Mouse (Mus musculus) bone marrow, adult 2 months (tissue): ENCODE data around the gene Rassf6. TPM values are rescaled to one million over a fixed set of nuclear protein-coding genes. Genes with fewer than 3 reads are reported as not detected.

ENCODE experiments used
- H3K27ac ChIP-seq: fragments of 200-500 bp; 2 replicates; pipeline ENCODE4 v1.5.1; 2012; ENCODE audit warnings: low read depth, mild to moderate bottlenecking, control low read depth, inconsistent platforms, low read length; ENCODE audit not compliant: control insufficient read depth, poor library complexity, insufficient read depth
- H3K4me1 ChIP-seq: fragments of 200-500 bp; 2 replicates; pipeline ENCODE4 v1.6.1; 2011; ENCODE audit warnings: low read length; ENCODE audit not compliant: control insufficient read depth, insufficient read depth
- H3K4me3 ChIP-seq: fragments of 200-500 bp; replicated peaks from 2 replicates; pipeline ENCODE3; 2011; ENCODE audit warnings: mild to moderate bottlenecking, low read depth, low read length, control low read depth; ENCODE audit not compliant: control insufficient read depth
- CTCF ChIP-seq: fragments of 200-500 bp; IDR thresholded peaks from 2 replicates; pipeline ENCODE4 v1.5.1; 2011; ENCODE audit warnings: low read length, control low read depth; ENCODE audit not compliant: control insufficient read depth, insufficient read depth
- POLR2A ChIP-seq: fragments of 200-500 bp; IDR thresholded peaks from 2 replicates; pipeline ENCODE4 v1.6.1; 2011; ENCODE audit warnings: low read depth, mild to moderate bottlenecking, control low read depth, low read length, borderline replicate concordance; ENCODE audit not compliant: control insufficient read depth
- WGBS: fragments of 180-500 bp; shearing (Covaris S2); methylation state at CpG from one replicate; pipeline ENCODE4 v1.1.7; 2018; 5-methylcytosine and 5-hydroxymethylcytosine counted together
- polyA plus RNA-seq: library from polyadenylated mRNA; stranded (reverse); fragments of >200 nt; gene quantifications from 2 replicates; pipeline ENCODE4 v1.2.4, GENCODE M21; 2011; ENCODE audit warnings: low replicate concordance; ENCODE audit not compliant: missing spikeins, insufficient read depth, insufficient read length

Gene Rassf6
- polyA plus RNA-seq, 1 experiment, result not detected

- Histone ChIP-seq H3K27ac (no peak overlapping the region), H3K4me3 (no peak overlapping the region), H3K4me1 (no peaks in the 10 kb centered on the region)
- TF ChIP-seq POLR2A (no peak), CTCF (no peak)
Measured at GRCm38 (mm10) chr5:90568338-90568737, 72.1 kb downstream of the Rassf6 start.

GRCm38 (mm10) chr5:90567788-90568187 lies 72.7 kb downstream of the Rassf6 start:
- Histone ChIP-seq H3K27ac (no peak overlapping the region), H3K4me1 (no peaks in the 10 kb centered on the region)

DNA sequence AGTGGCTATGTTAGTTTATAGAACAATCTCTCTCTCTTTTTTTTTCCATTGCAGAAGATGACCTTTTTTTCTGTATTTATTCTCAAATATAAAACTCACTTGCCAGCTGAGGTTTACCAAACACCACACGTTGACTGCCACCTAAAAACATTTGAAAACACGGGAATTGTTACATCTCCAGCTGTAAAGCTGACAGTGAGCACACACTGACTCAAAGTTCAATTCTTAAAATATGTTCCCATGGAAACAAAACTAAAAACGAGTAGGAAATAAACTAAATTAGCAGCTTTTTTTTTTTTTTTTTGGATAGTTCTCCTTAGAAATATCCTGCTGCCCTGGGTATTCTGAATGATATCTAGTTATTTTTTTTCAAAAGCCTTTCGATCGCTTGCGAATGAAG lies 75.3 kb downstream of the Rassf6 start:
- WGBS, result 70% methylated on average over 6 of the region's 6 CpGs
- no peak overlapping the region for H3K27ac ChIP-seq
- no peak for TF ChIP-seq CTCF
- TF ChIP-seq POLR2A, result no peak
- H3K4me3 ChIP-seq, result no peak overlapping the region
- no peaks in the 10 kb centered on the region for H3K4me1 ChIP-seq

More at GRCm38 (mm10) chr5:90567788-90568187, 72.7 kb downstream of the Rassf6 start:
- TF ChIP-seq POLR2A, result no peak
- no peak for TF ChIP-seq CTCF
- 79% methylated on average over 5 of the region's 5 CpGs for WGBS
- H3K4me3 ChIP-seq, result no peak overlapping the region

DNA sequence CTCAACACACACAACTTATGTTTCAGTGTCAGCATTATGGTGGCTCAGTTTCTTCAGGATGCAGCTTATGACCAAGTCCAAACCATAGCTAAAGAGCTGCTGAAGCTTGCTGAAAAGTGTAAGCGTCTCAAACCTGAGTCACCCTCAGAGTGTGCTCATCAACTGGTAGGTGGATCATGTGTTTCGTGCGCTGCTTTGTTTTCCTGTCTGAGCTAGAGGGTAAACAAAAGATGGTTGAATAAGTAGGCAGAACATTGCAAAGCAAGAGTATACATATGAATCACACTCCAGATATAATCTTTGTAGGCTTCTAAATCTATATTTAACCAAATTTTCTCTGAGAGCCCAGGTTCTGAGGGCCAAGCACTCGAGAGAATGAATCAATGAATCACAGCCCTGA lies 76.3 kb downstream of the Rassf6 start:
- Histone ChIP-seq H3K27ac (no peak overlapping the region), H3K4me1 (no peaks in the 10 kb centered on the region), H3K4me3 (no peak overlapping the region)
- no peak for TF ChIP-seq CTCF
- 84% methylated on average over 4 of the region's 4 CpGs for WGBS

DNA sequence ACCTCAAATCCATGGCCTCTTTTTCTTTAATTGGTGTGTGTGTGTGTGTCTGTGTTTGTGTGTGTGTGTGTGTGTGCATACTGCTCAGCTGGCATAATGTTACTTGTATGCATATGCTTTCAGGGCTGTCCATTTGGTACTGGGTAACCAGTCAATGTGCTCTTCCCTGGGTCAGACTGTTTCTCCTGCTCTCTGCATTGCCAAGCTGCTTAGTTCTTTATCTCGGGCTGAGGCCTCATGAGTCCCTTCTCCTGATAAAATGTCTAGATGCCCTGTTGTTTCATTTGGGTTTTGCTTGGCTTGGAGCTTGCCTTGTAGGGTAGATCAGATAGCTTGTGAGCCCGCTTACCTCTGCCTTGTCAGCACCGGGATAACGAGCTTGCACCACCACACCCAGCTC lies 77.6 kb downstream of the Rassf6 start:
- TF ChIP-seq POLR2A (no peak), CTCF (no peak)
- H3K27ac ChIP-seq, result no peak overlapping the region
- H3K4me1 ChIP-seq, result no peaks in the 10 kb centered on the region
- H3K4me3 ChIP-seq, result no peak overlapping the region
- 69% methylated on average over 4 of the region's 4 CpGs for WGBS

GRCm38 (mm10) chr5:90561721-90562275 lies 78.7 kb downstream of the Rassf6 start:
- Histone ChIP-seq H3K27ac (no peak overlapping the region), H3K4me3 (no peak overlapping the region), H3K4me1 (no peaks in the 10 kb centered on the region)
- no peak for TF ChIP-seq CTCF
- 90% methylated on average over 11 of the region's 11 CpGs for WGBS

DNA sequence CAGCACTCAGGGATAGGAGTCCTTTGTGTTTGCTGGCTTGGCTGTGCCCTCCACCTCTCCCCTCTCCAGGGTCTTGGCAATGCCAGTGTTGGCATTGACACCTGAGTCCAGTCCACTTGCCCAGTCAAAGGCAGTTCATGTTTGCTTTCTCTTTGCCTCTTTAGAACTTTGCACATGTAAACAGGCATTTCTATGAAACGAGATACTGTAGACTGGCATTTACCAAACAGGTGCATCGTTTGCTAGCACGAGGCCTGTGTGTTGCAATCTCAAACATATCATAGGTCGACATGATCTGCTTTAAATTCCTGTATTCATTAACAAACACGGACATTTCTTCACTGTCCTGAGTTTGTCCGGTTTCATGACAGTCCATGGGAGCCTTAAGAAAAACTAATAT lies 79.7 kb downstream of the Rassf6 start, which contains the start of gene 5830473C10Rik:
Gene 5830473C10Rik, plus strand, starts transcription at position 365 of the 400 bp plus-strand sequence.
- H3K4me3 ChIP-seq, result no peak within 1 kb of the TSS
- WGBS, result 78% methylated on average over 6 of the region's 6 CpGs
- H3K4me1 ChIP-seq, result no peaks in the 10 kb centered on the region
- no peak for TF ChIP-seq POLR2A
- TF ChIP-seq CTCF, result no peak
- H3K27ac ChIP-seq, result no peak within 1 kb of the TSS

DNA sequence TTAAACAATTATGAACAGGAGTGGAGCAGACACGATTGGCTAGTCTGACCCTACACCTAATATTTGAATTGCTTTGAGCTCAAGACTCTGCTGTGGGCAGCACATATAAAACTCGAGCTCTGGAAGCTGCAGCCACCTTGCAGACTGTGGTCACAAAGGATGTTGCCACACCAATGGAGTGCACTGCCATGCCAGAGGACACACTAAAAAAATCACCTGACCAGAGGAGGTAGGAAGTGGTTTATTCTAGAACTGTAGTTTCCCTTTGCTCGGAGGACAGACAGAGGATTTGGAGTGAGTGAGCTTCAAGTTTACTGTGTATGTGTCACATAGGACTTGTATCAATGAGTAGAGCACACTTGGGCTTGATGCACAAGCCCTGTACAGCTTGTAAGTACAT lies 84.4 kb downstream of the Rassf6 start:
- TF ChIP-seq POLR2A, result no peak
- Histone ChIP-seq H3K27ac (no peak overlapping the region), H3K4me1 (no peaks in the 10 kb centered on the region), H3K4me3 (no peak overlapping the region)
- 27% methylated on average over 3 of the region's 3 CpGs for WGBS

Other genes with a start within 250 kb of the Rassf6 start
- 53.1 and 205 TPM in 2 replicates for gene Alb, start 179.8 kb downstream of the Rassf6 start, polyA plus RNA-seq
- gene Afp, start 149.9 kb downstream of the Rassf6 start, polyA plus RNA-seq, result 1.8 and 2.6 TPM in 2 replicates
- gene Afm, start 121.7 kb downstream of the Rassf6 start, polyA plus RNA-seq, result not detected in 2 replicates
- not detected in 2 replicates for gene 5830473C10Rik, start 79.5 kb downstream of the Rassf6 start, polyA plus RNA-seq
- 2.7 and 5.4 TPM in 2 replicates for gene Cxcl5, start 118.7 kb upstream of the Rassf6 start, polyA plus RNA-seq
- 311 and 487 TPM in 2 replicates for gene Ppbp, start 127.9 kb upstream of the Rassf6 start, polyA plus RNA-seq
- gene Pf4, start 131.8 kb upstream of the Rassf6 start, polyA plus RNA-seq, result 274 and 431 TPM in 2 replicates
- gene Cxcl3, start 145.4 kb upstream of the Rassf6 start, polyA plus RNA-seq, result not detected in 2 replicates
- not detected in 2 replicates for gene Cxcl15, start 153.9 kb upstream of the Rassf6 start, polyA plus RNA-seq